Mouse (Mus musculus): ENCODE results near the gene Lrrc45. TPM values are rescaled to one million over a fixed set of nuclear protein-coding genes. Genes with fewer than 3 reads are reported as not detected.

Lrrc45 gene
- polyA plus RNA-seq (2014; fragmentation: Illumina TruSeq; extraction: RNeasy Lipid Tissue Mini Kit (QIAGEN cat#74804); ENCODE audit: low read depth, low replicate concordance) = 12.1 TPM

GRCm38 (mm10) chr11:120713580-120714518 lies at the start of gene Lrrc45, which contains the start of gene Cenpx:
Gene Lrrc45 (plus strand): TSS chr11:120713925.
Gene Cenpx (minus strand): TSS chr11:120713738.

GRCm38 (mm10) chr11:120672687-120673593 lies 40.8 kb upstream of the Lrrc45 start, which contains the start of gene Aspscr1:
Gene Aspscr1 (plus strand): TSS chr11:120672973.

GRCm38 (mm10) chr11:120721124-120722066 lies 7.7 kb downstream of the Lrrc45 start, which contains the start of gene Rac3:
Gene Rac3 (plus strand): TSS chr11:120721470.

GRCm38 (mm10) chr11:120727169-120727527 lies 13.4 kb downstream of the Lrrc45 start, which contains the start of gene Dcxr:
Gene Dcxr (minus strand): TSS chr11:120727281.

GRCm38 (mm10) chr11:120731858-120732680 lies 18.3 kb downstream of the Lrrc45 start, which contains the start of gene Cbr2:
Gene Cbr2 (minus strand): TSS chr11:120732114.

GRCm38 (mm10) chr11:120762672-120763041 lies 48.9 kb downstream of the Lrrc45 start, which contains the start of gene Hmga1b:
Gene Hmga1b (plus strand): TSS chr11:120762794.

Other genes with a start within 250 kb of the Lrrc45 start
- 11.3 TPM for gene Arl16, start 246.3 kb upstream of the Lrrc45 start, polyA plus RNA-seq (2014; fragmentation: Illumina TruSeq; extraction: RNeasy Lipid Tissue Mini Kit (QIAGEN cat#74804); ENCODE audit: low read depth, low replicate concordance)
- gene Mrpl12, start 229.3 kb upstream of the Lrrc45 start, polyA plus RNA-seq (2014; fragmentation: Illumina TruSeq; extraction: RNeasy Lipid Tissue Mini Kit (QIAGEN cat#74804); ENCODE audit: low read depth, low replicate concordance) = 230 TPM
- gene Slc25a10, start 222.1 kb upstream of the Lrrc45 start, polyA plus RNA-seq (2014; fragmentation: Illumina TruSeq; extraction: RNeasy Lipid Tissue Mini Kit (QIAGEN cat#74804); ENCODE audit: low read depth, low replicate concordance) = 12.9 TPM
- gene Gcgr, start 183.2 kb upstream of the Lrrc45 start, polyA plus RNA-seq (2014; fragmentation: Illumina TruSeq; extraction: RNeasy Lipid Tissue Mini Kit (QIAGEN cat#74804); ENCODE audit: low read depth, low replicate concordance) = 0.81 TPM
- gene Mcrip1, start 164.2 kb upstream of the Lrrc45 start, polyA plus RNA-seq (2014; fragmentation: Illumina TruSeq; extraction: RNeasy Lipid Tissue Mini Kit (QIAGEN cat#74804); ENCODE audit: low read depth, low replicate concordance) = 64.9 TPM
- not detected for gene Ppp1r27, start 162.8 kb upstream of the Lrrc45 start, polyA plus RNA-seq (2014; fragmentation: Illumina TruSeq; extraction: RNeasy Lipid Tissue Mini Kit (QIAGEN cat#74804); ENCODE audit: low read depth, low replicate concordance)
- gene P4hb, start 140.7 kb upstream of the Lrrc45 start, polyA plus RNA-seq (2014; fragmentation: Illumina TruSeq; extraction: RNeasy Lipid Tissue Mini Kit (QIAGEN cat#74804); ENCODE audit: low read depth, low replicate concordance) = 176 TPM
- 159 TPM for gene Arhgdia, start 132.3 kb upstream of the Lrrc45 start, polyA plus RNA-seq (2014; fragmentation: Illumina TruSeq; extraction: RNeasy Lipid Tissue Mini Kit (QIAGEN cat#74804); ENCODE audit: low read depth, low replicate concordance)
- 25.3 TPM for gene Alyref, start 115.6 kb upstream of the Lrrc45 start, polyA plus RNA-seq (2014; fragmentation: Illumina TruSeq; extraction: RNeasy Lipid Tissue Mini Kit (QIAGEN cat#74804); ENCODE audit: low read depth, low replicate concordance)
- gene Anapc11, start 115.5 kb upstream of the Lrrc45 start, polyA plus RNA-seq (2014; fragmentation: Illumina TruSeq; extraction: RNeasy Lipid Tissue Mini Kit (QIAGEN cat#74804); ENCODE audit: low read depth, low replicate concordance) = 53.2 TPM
- not detected for gene Npb, start 105.4 kb upstream of the Lrrc45 start, polyA plus RNA-seq (2014; fragmentation: Illumina TruSeq; extraction: RNeasy Lipid Tissue Mini Kit (QIAGEN cat#74804); ENCODE audit: low read depth, low replicate concordance)
- 72.2 TPM for gene Pcyt2, start 96.0 kb upstream of the Lrrc45 start, polyA plus RNA-seq (2014; fragmentation: Illumina TruSeq; extraction: RNeasy Lipid Tissue Mini Kit (QIAGEN cat#74804); ENCODE audit: low read depth, low replicate concordance)
- 16.4 TPM for gene Sirt7, start 88.7 kb upstream of the Lrrc45 start, polyA plus RNA-seq (2014; fragmentation: Illumina TruSeq; extraction: RNeasy Lipid Tissue Mini Kit (QIAGEN cat#74804); ENCODE audit: low read depth, low replicate concordance)
- 42.4 TPM for gene Mafg, start 80.3 kb upstream of the Lrrc45 start, polyA plus RNA-seq (2014; fragmentation: Illumina TruSeq; extraction: RNeasy Lipid Tissue Mini Kit (QIAGEN cat#74804); ENCODE audit: low read depth, low replicate concordance)
- 2.0 TPM for gene Pycr1, start 70.2 kb upstream of the Lrrc45 start, polyA plus RNA-seq (2014; fragmentation: Illumina TruSeq; extraction: RNeasy Lipid Tissue Mini Kit (QIAGEN cat#74804); ENCODE audit: low read depth, low replicate concordance)
- gene Myadml2, start 65.8 kb upstream of the Lrrc45 start, polyA plus RNA-seq (2014; fragmentation: Illumina TruSeq; extraction: RNeasy Lipid Tissue Mini Kit (QIAGEN cat#74804); ENCODE audit: low read depth, low replicate concordance) = 61.7 TPM
- gene Notum, start 52.8 kb upstream of the Lrrc45 start, polyA plus RNA-seq (2014; fragmentation: Illumina TruSeq; extraction: RNeasy Lipid Tissue Mini Kit (QIAGEN cat#74804); ENCODE audit: low read depth, low replicate concordance) = not detected
- gene Aspscr1, start 41.0 kb upstream of the Lrrc45 start, polyA plus RNA-seq (2014; fragmentation: Illumina TruSeq; extraction: RNeasy Lipid Tissue Mini Kit (QIAGEN cat#74804); ENCODE audit: low read depth, low replicate concordance) = 39.2 TPM
- 53.4 TPM for gene Cenpx, start 187 bp upstream of the Lrrc45 start, polyA plus RNA-seq (2014; fragmentation: Illumina TruSeq; extraction: RNeasy Lipid Tissue Mini Kit (QIAGEN cat#74804); ENCODE audit: low read depth, low replicate concordance)
- gene Rac3, start 7.5 kb downstream of the Lrrc45 start, polyA plus RNA-seq (2014; fragmentation: Illumina TruSeq; extraction: RNeasy Lipid Tissue Mini Kit (QIAGEN cat#74804); ENCODE audit: low read depth, low replicate concordance) = 4.0 TPM
- 23.6 TPM for gene Dcxr, start 13.4 kb downstream of the Lrrc45 start, polyA plus RNA-seq (2014; fragmentation: Illumina TruSeq; extraction: RNeasy Lipid Tissue Mini Kit (QIAGEN cat#74804); ENCODE audit: low read depth, low replicate concordance)
- gene Cbr2, start 18.2 kb downstream of the Lrrc45 start, polyA plus RNA-seq (2014; fragmentation: Illumina TruSeq; extraction: RNeasy Lipid Tissue Mini Kit (QIAGEN cat#74804); ENCODE audit: low read depth, low replicate concordance) = 30.3 TPM
- 3.6 TPM for gene Hmga1b, start 48.9 kb downstream of the Lrrc45 start, polyA plus RNA-seq (2014; fragmentation: Illumina TruSeq; extraction: RNeasy Lipid Tissue Mini Kit (QIAGEN cat#74804); ENCODE audit: low read depth, low replicate concordance)
- gene Rfng, start 70.3 kb downstream of the Lrrc45 start, polyA plus RNA-seq (2014; fragmentation: Illumina TruSeq; extraction: RNeasy Lipid Tissue Mini Kit (QIAGEN cat#74804); ENCODE audit: low read depth, low replicate concordance) = 18.9 TPM
- 66.7 TPM for gene Gps1, start 70.3 kb downstream of the Lrrc45 start, polyA plus RNA-seq (2014; fragmentation: Illumina TruSeq; extraction: RNeasy Lipid Tissue Mini Kit (QIAGEN cat#74804); ENCODE audit: low read depth, low replicate concordance)
- 27.0 TPM for gene Dus1l, start 82.5 kb downstream of the Lrrc45 start, polyA plus RNA-seq (2014; fragmentation: Illumina TruSeq; extraction: RNeasy Lipid Tissue Mini Kit (QIAGEN cat#74804); ENCODE audit: low read depth, low replicate concordance)
- gene Fasn, start 110.6 kb downstream of the Lrrc45 start, polyA plus RNA-seq (2014; fragmentation: Illumina TruSeq; extraction: RNeasy Lipid Tissue Mini Kit (QIAGEN cat#74804); ENCODE audit: low read depth, low replicate concordance) = 30.7 TPM
- 1.6 TPM for gene Ccdc57, start 218.9 kb downstream of the Lrrc45 start, polyA plus RNA-seq (2014; fragmentation: Illumina TruSeq; extraction: RNeasy Lipid Tissue Mini Kit (QIAGEN cat#74804); ENCODE audit: low read depth, low replicate concordance)
- 1.8 TPM for gene Slc16a3, start 234.6 kb downstream of the Lrrc45 start, polyA plus RNA-seq (2014; fragmentation: Illumina TruSeq; extraction: RNeasy Lipid Tissue Mini Kit (QIAGEN cat#74804); ENCODE audit: low read depth, low replicate concordance)

All from heart, adult 10 weeks (tissue).